Mouse (Mus musculus) G1E-ER4 (cell line): ENCODE results near the gene Cntn1. TPM values are rescaled to one million over a fixed set of nuclear protein-coding genes. Genes with fewer than 3 reads are reported as not detected.

Experiments
- GATA1 ChIP-seq: IDR thresholded peaks from one replicate; pipeline ENCODE4 v1.8.0; 2012; ENCODE audit warnings: low read length, inconsistent platforms
- polyA plus RNA-seq: library from polyadenylated mRNA; stranded (reverse); fragments of >175 nt; gene quantifications from 2 replicates; pipeline ENCODE4 v1.2.3, GENCODE M21; 2012

The Cntn1 gene
- polyA plus RNA-seq, 1 experiment: not detected

GRCm38 (mm10) chr15:92092041-92092440 lies 41.1 kb downstream of the Cntn1 start:
- TF ChIP-seq GATA1: no peak

- no peak for TF ChIP-seq GATA1
These were observed 48.6 kb downstream of the Cntn1 start for GRCm38 (mm10) chr15:92099410-92100174.

GRCm38 (mm10) chr15:92101956-92102355 lies 51.0 kb downstream of the Cntn1 start:
- TF ChIP-seq GATA1: no peak

- TF ChIP-seq GATA1: no peak
These were observed 61.5 kb downstream of the Cntn1 start for GRCm38 (mm10) chr15:92112455-92112854.

- no peak for TF ChIP-seq GATA1
These were observed 82.0 kb downstream of the Cntn1 start for GRCm38 (mm10) chr15:92132936-92133335.

GRCm38 (mm10) chr15:92134254-92134653 lies 83.3 kb downstream of the Cntn1 start:
- TF ChIP-seq GATA1: no peak

- TF ChIP-seq GATA1: no peak
These were observed 86.1 kb downstream of the Cntn1 start for GRCm38 (mm10) chr15:92137026-92137425.

GRCm38 (mm10) chr15:92141972-92142371 lies 91.0 kb downstream of the Cntn1 start:
- no peak for TF ChIP-seq GATA1

GRCm38 (mm10) chr15:92154921-92155320 lies 104.0 kb downstream of the Cntn1 start:
- TF ChIP-seq GATA1: no peak

GRCm38 (mm10) chr15:92160855-92161162 lies 109.8 kb downstream of the Cntn1 start:
- TF ChIP-seq GATA1: no peak

- no peak for TF ChIP-seq GATA1
These were observed 110.4 kb downstream of the Cntn1 start for GRCm38 (mm10) chr15:92161163-92162025.

- TF ChIP-seq GATA1: no peak
These were observed 111.9 kb downstream of the Cntn1 start for GRCm38 (mm10) chr15:92162835-92163234.

GRCm38 (mm10) chr15:92164127-92164526 lies 113.2 kb downstream of the Cntn1 start:
- no peak for TF ChIP-seq GATA1

GRCm38 (mm10) chr15:92166266-92166665 lies 115.3 kb downstream of the Cntn1 start:
- TF ChIP-seq GATA1: no peak

- no peak for TF ChIP-seq GATA1
These were observed 124.8 kb downstream of the Cntn1 start for GRCm38 (mm10) chr15:92175739-92176138.

GRCm38 (mm10) chr15:92177413-92177812 lies 126.4 kb downstream of the Cntn1 start:
- TF ChIP-seq GATA1: no peak

- no peak for TF ChIP-seq GATA1
These were observed 134.5 kb downstream of the Cntn1 start for GRCm38 (mm10) chr15:92185484-92185883.
